Mouse (Mus musculus) liver, embryonic 15.5 days (tissue): ENCODE data around the gene Ccdc65. TPM values are rescaled to one million over a fixed set of nuclear protein-coding genes. Genes with fewer than 3 reads are reported as not detected.

ENCODE experiments used
- ATAC-seq: fragments of 200-750 bp; cut with Nextera tagmentation; 2 replicates; pipeline ENCODE4 v1.8.0; 2017; ENCODE audit warnings: moderate number of reproducible peaks, mild to moderate bottlenecking, moderate library complexity; ENCODE audit not compliant: insufficient read depth
- H3K27ac ChIP-seq: fragments of 300-500 bp; sonication (generic); replicated peaks from 2 replicates; pipeline ENCODE4 v1.5.1; 2015; ENCODE audit warnings: mild to moderate bottlenecking, inconsistent platforms
- H3K27me3 ChIP-seq: fragments of 300-500 bp; sonication (generic); 2 replicates; pipeline ENCODE4 v1.6.1; 2015; ENCODE audit warnings: mild to moderate bottlenecking, inconsistent platforms
- H3K36me3 ChIP-seq: fragments of 300-500 bp; sonication (generic); replicated peaks from 2 replicates; pipeline ENCODE4 v1.6.1; 2015; ENCODE audit warnings: moderate library complexity, mild to moderate bottlenecking, inconsistent platforms
- H3K4me1 ChIP-seq: fragments of 300-500 bp; sonication (generic); replicated peaks from 2 replicates; pipeline ENCODE4 v1.6.1; 2015; ENCODE audit warnings: inconsistent platforms
- H3K4me2 ChIP-seq: fragments of 300-500 bp; sonication (generic); 2 replicates; pipeline ENCODE4 v1.6.1; 2015; ENCODE audit warnings: moderate library complexity, mild to moderate bottlenecking, inconsistent platforms
- H3K4me3 ChIP-seq: fragments of 300-500 bp; sonication (generic); replicated peaks from 2 replicates; pipeline ENCODE4 v1.5.1; 2015; ENCODE audit warnings: mild to moderate bottlenecking, inconsistent platforms
- H3K9ac ChIP-seq: fragments of 300-500 bp; sonication (generic); 2 replicates; pipeline ENCODE4 v1.6.1; 2015; ENCODE audit warnings: moderate library complexity, mild to moderate bottlenecking, inconsistent platforms
- H3K9me3 ChIP-seq: fragments of 300-500 bp; sonication (generic); replicated peaks from 2 replicates; pipeline ENCODE4 v1.6.1; 2016; ENCODE audit warnings: inconsistent platforms
- WGBS: fragments of 180-500 bp; shearing (Covaris S2); methylation state at CpG from one replicate; pipeline ENCODE4 v1.1.7; 2015; ENCODE audit warnings: mixed read lengths; ENCODE audit not compliant: insufficient replicate concordance; 5-methylcytosine and 5-hydroxymethylcytosine counted together
- polyA plus RNA-seq: library from polyadenylated mRNA; unstranded; fragments of >200 nt; fragmentation: Nextera tagmentation; extraction: Ambion mirVana; gene quantifications from 2 replicates; pipeline ENCODE4 v1.2.1, GENCODE M21; 2015

The Ccdc65 gene
- polyA plus RNA-seq, 1 experiment from 2014 or later, result not detected

- peaks cover 16% of the 10 kb centered on the region for H3K4me1 ChIP-seq
- no peak for ATAC-seq
- H3K9me3 ChIP-seq, result no peaks in the 10 kb centered on the region
Measured at GRCm38 (mm10) chr15:98696216-98696615, 11.8 kb upstream of the Ccdc65 start.

GRCm38 (mm10) chr15:98699190-98700105 is 8.6 kb upstream of the Ccdc65 start:
- Histone ChIP-seq H3K4me3 (no peak overlapping the region), H3K36me3 (no peaks in the 10 kb centered on the region), H3K9me3 (no peaks in the 10 kb centered on the region), H3K4me2 (peak overlapping the region; percentile 47), H3K9ac (no peak overlapping the region), H3K27ac (no peak overlapping the region), H3K4me1 (peaks cover 6% of the 10 kb centered on the region), H3K27me3 (peaks cover 59% of the 10 kb centered on the region)
- peak; percentile 40; the same call in 1 of the 2 replicates for ATAC-seq
- 5% methylated on average over 40 of the region's 40 CpGs for WGBS

More at GRCm38 (mm10) chr15:98696216-98696615, 11.8 kb upstream of the Ccdc65 start:
- Histone ChIP-seq H3K4me2 (no peak overlapping the region), H3K4me3 (no peak overlapping the region), H3K27me3 (peaks cover 41% of the 10 kb centered on the region), H3K27ac (no peak overlapping the region), H3K36me3 (no peaks in the 10 kb centered on the region), H3K9ac (no peak overlapping the region)
- 51% methylated on average over 8 of the region's 8 CpGs for WGBS

- 46% methylated on average over 9 of the region's 9 CpGs for WGBS
- H3K27ac ChIP-seq, result no peak overlapping the region
- ATAC-seq, result no peak
- H3K4me2 ChIP-seq, result no peak overlapping the region
- H3K4me3 ChIP-seq, result no peak overlapping the region
- no peaks in the 10 kb centered on the region for H3K36me3 ChIP-seq
- no peaks in the 10 kb centered on the region for H3K9me3 ChIP-seq
- peaks cover 70% of the 10 kb centered on the region for H3K27me3 ChIP-seq
- no peak overlapping the region for H3K9ac ChIP-seq
- H3K4me1 ChIP-seq, result peaks cover 8% of the 10 kb centered on the region
Measured at GRCm38 (mm10) chr15:98704312-98704711, 3.7 kb upstream of the Ccdc65 start.

DNA sequence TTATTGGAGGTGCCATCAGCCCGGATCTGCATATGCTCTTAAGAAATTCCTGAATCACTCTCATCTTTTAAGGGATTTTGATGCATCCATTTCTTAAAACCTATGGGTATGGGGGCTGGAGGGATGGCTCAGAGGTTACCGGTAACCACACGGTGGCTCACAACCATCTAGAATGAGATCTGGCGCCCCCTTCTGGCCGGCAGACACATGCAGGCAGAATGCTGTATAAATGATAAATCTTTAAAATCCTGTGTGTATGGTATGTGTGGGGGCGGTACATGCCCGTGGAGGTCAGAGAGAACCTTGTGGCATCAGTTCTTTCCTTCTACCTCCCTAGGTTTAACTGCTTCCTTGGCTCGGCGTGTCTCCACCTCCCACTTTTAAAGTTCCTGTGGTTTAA is 2.4 kb downstream of the Ccdc65 start:
- H3K4me3 ChIP-seq, result no peak overlapping the region
- H3K4me2 ChIP-seq, result no peak overlapping the region
- no peak overlapping the region for H3K27ac ChIP-seq
- ATAC-seq, result no peak
- H3K4me1 ChIP-seq, result 0 out of 2 replicates have a peak, but pooled peaks cover 4% of the 10 kb centered on the region
- H3K27me3 ChIP-seq, result peaks cover 25% of the 10 kb centered on the region
- H3K36me3 ChIP-seq, result no peaks in the 10 kb centered on the region
- WGBS, result 10% methylated on average over 9 of the region's 9 CpGs
- no peak overlapping the region for H3K9ac ChIP-seq
- H3K9me3 ChIP-seq, result no peaks in the 10 kb centered on the region

- WGBS, result 59% methylated on average over 5 of the region's 5 CpGs
- no peak overlapping the region for H3K27ac ChIP-seq
- no peaks in the 10 kb centered on the region for H3K4me1 ChIP-seq
- no peak overlapping the region for H3K4me3 ChIP-seq
- peaks cover 14% of the 10 kb centered on the region; the same call in 1 of the 2 replicates for H3K27me3 ChIP-seq
- H3K9ac ChIP-seq, result no peak overlapping the region
- no peak overlapping the region for H3K4me2 ChIP-seq
- H3K9me3 ChIP-seq, result no peaks in the 10 kb centered on the region
- no peaks in the 10 kb centered on the region for H3K36me3 ChIP-seq
- no peak for ATAC-seq
Measured at GRCm38 (mm10) chr15:98714230-98714652, 6.2 kb downstream of the Ccdc65 start.

DNA sequence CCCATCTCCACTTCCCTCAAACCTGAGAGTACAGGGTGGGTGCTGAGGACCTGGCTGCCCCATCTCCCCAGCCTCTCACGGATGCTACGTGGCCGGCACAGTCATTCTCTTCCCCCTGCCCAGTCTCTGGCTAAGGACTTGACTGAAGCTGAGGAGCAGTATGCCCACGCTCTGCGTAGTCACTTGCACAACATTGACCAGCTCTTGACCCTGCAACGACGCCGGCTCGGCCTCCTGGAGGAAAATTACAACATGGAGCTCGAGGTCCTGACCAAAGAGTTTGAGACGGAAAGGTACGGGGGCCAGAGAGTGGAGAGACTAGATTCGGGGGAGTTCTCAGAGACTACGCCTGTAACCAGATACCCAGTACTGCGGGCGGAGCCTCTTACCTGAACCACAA is 9.3 kb downstream of the Ccdc65 start:
- H3K27me3 ChIP-seq, result peaks cover 7% of the 10 kb centered on the region; the same call in 1 of the 2 replicates
- no peaks in the 10 kb centered on the region for H3K9me3 ChIP-seq
- no peaks in the 10 kb centered on the region for H3K4me1 ChIP-seq
- no peaks in the 10 kb centered on the region for H3K36me3 ChIP-seq
- no peak overlapping the region for H3K9ac ChIP-seq
- WGBS, result 53% methylated on average over 16 of the region's 16 CpGs
- H3K27ac ChIP-seq, result no peak overlapping the region
- H3K4me3 ChIP-seq, result no peak overlapping the region
- H3K4me2 ChIP-seq, result no peak overlapping the region
- ATAC-seq, result no peak

DNA sequence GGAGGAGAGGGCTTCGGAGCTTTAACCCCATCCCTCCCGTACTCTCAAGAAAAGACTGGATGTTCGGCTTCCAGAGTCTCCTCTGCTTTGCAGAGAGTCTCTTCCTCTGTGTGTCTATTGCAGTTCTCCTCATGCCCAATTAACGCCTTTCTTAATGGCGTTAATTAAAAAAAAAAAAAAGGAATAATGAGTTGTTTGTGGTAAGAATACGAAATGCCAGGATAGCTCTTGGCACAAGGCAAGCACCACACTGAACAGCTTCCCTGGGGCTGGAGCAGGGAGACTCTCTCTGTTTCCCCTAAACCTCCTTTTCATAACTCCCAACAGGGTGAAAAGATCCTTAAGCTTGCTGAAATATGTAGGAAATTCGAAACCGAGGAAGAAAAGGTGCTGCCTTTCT is 14.2 kb downstream of the Ccdc65 start:
- ATAC-seq, result no peak
- Histone ChIP-seq H3K27ac (no peak overlapping the region), H3K4me3 (no peak overlapping the region), H3K36me3 (no peaks in the 10 kb centered on the region), H3K9ac (no peak overlapping the region), H3K27me3 (peaks cover 37% of the 10 kb centered on the region), H3K9me3 (no peaks in the 10 kb centered on the region), H3K4me2 (no peak overlapping the region), H3K4me1 (peaks cover 15% of the 10 kb centered on the region)
- 66% methylated on average over 8 of the region's 8 CpGs for WGBS

GRCm38 (mm10) chr15:98722854-98723253 is 14.8 kb downstream of the Ccdc65 start:
- H3K27me3 ChIP-seq, result peaks cover 38% of the 10 kb centered on the region
- H3K36me3 ChIP-seq, result no peaks in the 10 kb centered on the region
- H3K9ac ChIP-seq, result no peak overlapping the region
- no peaks in the 10 kb centered on the region for H3K9me3 ChIP-seq
- ATAC-seq, result no peak
- H3K4me2 ChIP-seq, result no peak overlapping the region; the same call in 1 of the 2 replicates
- 26% methylated on average over 14 of the region's 14 CpGs for WGBS
- peaks cover 22% of the 10 kb centered on the region for H3K4me1 ChIP-seq
- H3K4me3 ChIP-seq, result no peak overlapping the region
- H3K27ac ChIP-seq, result no peak overlapping the region

GRCm38 (mm10) chr15:98724441-98724840 is 16.4 kb downstream of the Ccdc65 start:
- no peaks in the 10 kb centered on the region for H3K36me3 ChIP-seq
- WGBS, result 47% methylated on average over 19 of the region's 19 CpGs
- no peaks in the 10 kb centered on the region for H3K9me3 ChIP-seq
- no peak overlapping the region for H3K4me2 ChIP-seq
- H3K9ac ChIP-seq, result no peak overlapping the region
- H3K4me1 ChIP-seq, result peaks cover 33% of the 10 kb centered on the region
- H3K4me3 ChIP-seq, result no peak overlapping the region
- no peak overlapping the region for H3K27ac ChIP-seq
- ATAC-seq, result no peak
- H3K27me3 ChIP-seq, result peaks cover 54% of the 10 kb centered on the region

DNA sequence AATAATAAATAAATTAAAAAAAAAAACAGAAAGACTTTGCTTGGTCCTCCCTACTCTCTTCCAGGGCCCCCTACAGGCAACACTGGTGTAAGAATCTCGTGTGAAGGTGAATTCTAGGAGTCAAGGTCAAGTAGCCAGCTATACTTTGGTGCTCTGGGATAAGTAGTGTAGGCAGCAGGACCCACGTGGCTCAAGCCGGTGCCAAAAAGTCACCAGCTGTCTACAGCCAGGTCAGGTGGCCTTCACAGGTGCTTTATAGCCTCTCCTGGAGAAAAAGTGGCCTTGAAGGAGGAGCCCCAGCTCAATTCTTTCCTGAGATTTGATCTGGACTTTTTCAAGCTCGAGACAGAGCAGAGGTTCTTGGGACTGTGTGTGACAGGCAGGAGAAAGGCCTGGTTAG is 18.1 kb downstream of the Ccdc65 start:
- no peak overlapping the region for H3K4me3 ChIP-seq
- no peak overlapping the region for H3K9ac ChIP-seq
- no peaks in the 10 kb centered on the region for H3K36me3 ChIP-seq
- peak overlapping the region; percentile 83 for H3K4me2 ChIP-seq
- peaks cover 35% of the 10 kb centered on the region for H3K4me1 ChIP-seq
- ATAC-seq, result no peak
- no peaks in the 10 kb centered on the region for H3K9me3 ChIP-seq
- 63% methylated on average over 4 of the region's 4 CpGs for WGBS
- H3K27me3 ChIP-seq, result peaks cover 62% of the 10 kb centered on the region
- H3K27ac ChIP-seq, result no peak overlapping the region

- 0 out of 2 replicates have a peak overlapping the region, but pooled peaks have one; percentile 54 for H3K9ac ChIP-seq
- H3K36me3 ChIP-seq, result no peaks in the 10 kb centered on the region
- peaks cover 62% of the 10 kb centered on the region for H3K27me3 ChIP-seq
- peak overlapping the region; percentile 60 for H3K4me3 ChIP-seq
- peaks cover 35% of the 10 kb centered on the region for H3K4me1 ChIP-seq
- H3K9me3 ChIP-seq, result no peaks in the 10 kb centered on the region
- no peak overlapping the region for H3K27ac ChIP-seq
- ATAC-seq, result no peak
- WGBS, result 44% methylated on average over 7 of the region's 7 CpGs
- H3K4me2 ChIP-seq, result peak overlapping the region; percentile 83
Measured at GRCm38 (mm10) chr15:98726746-98727145, 18.7 kb downstream of the Ccdc65 start.
